Mouse (Mus musculus) forebrain, postnatal 0 days (tissue): Measurements from ENCODE around the gene Gnl3l. TPM values are rescaled to one million over a fixed set of nuclear protein-coding genes. Genes with fewer than 3 reads are reported as not detected.

ENCODE experiments used
- ATAC-seq: fragments of 200-750 bp; cut with Nextera tagmentation; 2 replicates; pipeline ENCODE4 v1.8.0; 2017; ENCODE audit warnings: mild to moderate bottlenecking, moderate library complexity
- DNase-seq: peaks from one replicate; pipeline ENCODE4 v3.0.0-alpha.2; 2015
- H3K27ac ChIP-seq: fragments of 300-500 bp; sonication (generic); 2 replicates; pipeline ENCODE4 v1.5.1; 2014; ENCODE audit warnings: low read depth, mild to moderate bottlenecking, antibody characterized with exemption, low read length, moderate library complexity, mixed read lengths
- H3K27me3 ChIP-seq: fragments of 300-500 bp; sonication (generic); 2 replicates; pipeline ENCODE4 v1.6.1; 2014; ENCODE audit warnings: mild to moderate bottlenecking, low read length, mixed read lengths; ENCODE audit not compliant: insufficient read depth
- H3K36me3 ChIP-seq: fragments of 300-500 bp; sonication (generic); 2 replicates; pipeline ENCODE4 v1.6.1; 2014; ENCODE audit warnings: mild to moderate bottlenecking, moderate library complexity; ENCODE audit not compliant: insufficient read depth
- H3K4me1 ChIP-seq: fragments of 300-500 bp; sonication (generic); 2 replicates; pipeline ENCODE4 v1.6.1; 2014; ENCODE audit warnings: antibody characterized with exemption; ENCODE audit not compliant: insufficient read depth
- H3K4me2 ChIP-seq: fragments of 300-500 bp; sonication (generic); 2 replicates; pipeline ENCODE4 v1.6.1; 2014; ENCODE audit warnings: low read depth, mild to moderate bottlenecking, moderate library complexity
- H3K4me3 ChIP-seq: fragments of 300-500 bp; sonication (generic); 2 replicates; pipeline ENCODE4 v1.5.1; 2014; ENCODE audit warnings: low read depth, low read length, mixed read lengths
- H3K9ac ChIP-seq: fragments of 300-500 bp; sonication (generic); 2 replicates; pipeline ENCODE4 v1.6.1; 2014; ENCODE audit warnings: mild to moderate bottlenecking
- H3K9me3 ChIP-seq: fragments of 300-500 bp; sonication (generic); 2 replicates; pipeline ENCODE4 v1.6.1; 2016; ENCODE audit warnings: low read length
- CTCF ChIP-seq: sonication (generic); IDR thresholded peaks from 2 replicates; pipeline ENCODE4 v1.5.1; 2016; ENCODE audit warnings: antibody characterized with exemption, control low read depth, low read depth
- WGBS: fragments of 180-500 bp; shearing (Covaris S2); extraction: QIAGEN DNeasy Blood & Tissue Kit; methylation state at CpG from one replicate; pipeline ENCODE4 v1.1.7; 2014; 5-methylcytosine and 5-hydroxymethylcytosine counted together
- polyA plus RNA-seq: library from polyadenylated mRNA; unstranded; fragments of >200 nt; fragmentation: Nextera tagmentation; extraction: Ambion mirVana; gene quantifications from 2 replicates; pipeline ENCODE4 v1.2.1, GENCODE M21; 2015
- total RNA-seq: library from RNA; depleted of rRNA; stranded (reverse); fragments of >200 nt; gene quantifications from 2 replicates; pipeline ENCODE4 v1.2.3, GENCODE M21; 2014; rRNA removed

The Gnl3l gene
- total and polyA plus RNA-seq, 2 experiments from 2014 or later = 98.6 to 179 TPM

DNA sequence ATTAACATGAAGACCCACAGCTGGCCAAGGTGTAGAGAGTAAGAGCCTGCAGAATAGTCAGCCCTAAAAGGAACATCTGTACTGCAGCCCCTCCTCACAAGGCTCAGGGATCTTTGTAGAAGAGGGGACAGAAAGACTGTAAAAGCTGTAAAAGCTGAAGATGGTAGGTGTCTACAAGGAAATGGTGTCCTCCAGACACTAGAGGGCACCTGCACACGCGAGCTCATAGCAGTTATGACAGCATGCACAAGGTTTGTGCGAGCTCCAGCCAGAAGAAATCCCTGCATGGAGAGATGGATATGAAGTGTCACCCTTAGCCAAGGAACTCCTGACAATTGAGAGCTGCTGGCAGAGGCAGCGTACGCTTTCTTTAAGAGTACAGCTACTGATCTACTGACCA lies 56.4 kb downstream of the Gnl3l start:
- H3K36me3 ChIP-seq = no peaks in the 10 kb centered on the region
- TF ChIP-seq CTCF = 0 out of 2 replicates have a peak, but pooled peaks have one; percentile 17
- H3K4me3 ChIP-seq = no peak overlapping the region
- no peak overlapping the region for H3K9ac ChIP-seq
- no peaks in the 10 kb centered on the region for H3K4me1 ChIP-seq
- DNase-seq (no peak), ATAC-seq (no peak)
- no peaks in the 10 kb centered on the region for H3K9me3 ChIP-seq
- WGBS = 58% methylated on average over 5 of the region's 5 CpGs
- no peaks in the 10 kb centered on the region for H3K27me3 ChIP-seq
- no peak overlapping the region for H3K27ac ChIP-seq
- H3K4me2 ChIP-seq = no peak overlapping the region

- 33% methylated on average over 25 of the region's 25 CpGs for WGBS
- Histone ChIP-seq H3K27me3 (no peaks in the 10 kb centered on the region), H3K36me3 (no peaks in the 10 kb centered on the region), H3K27ac (peak overlapping the region; percentile 67), H3K4me1 (no peaks in the 10 kb centered on the region), H3K4me2 (peak overlapping the region; percentile 44), H3K9me3 (no peaks in the 10 kb centered on the region), H3K9ac (peak overlapping the region; percentile 28), H3K4me3 (peak overlapping the region; percentile 32)
- TF ChIP-seq CTCF = peak; percentile 71
- DNase-seq (peak; percentile 81), ATAC-seq (peak; percentile 97)
Observed at GRCm38 (mm10) chrX:150956522-150957300, 60.4 kb downstream of the Gnl3l start.

GRCm38 (mm10) chrX:150956016-150956415 lies 61.1 kb downstream of the Gnl3l start:
- Histone ChIP-seq H3K36me3 (no peaks in the 10 kb centered on the region), H3K4me2 (peak overlapping the region; percentile 44; the same call in 1 of the 2 replicates), H3K4me1 (no peaks in the 10 kb centered on the region), H3K9ac (no peak overlapping the region), H3K9me3 (no peaks in the 10 kb centered on the region), H3K27ac (0 out of 2 replicates have a peak overlapping the region, but pooled peaks have one; percentile 67), H3K27me3 (no peaks in the 10 kb centered on the region), H3K4me3 (peak overlapping the region; percentile 32)
- DNase-seq (no peak), ATAC-seq (peak; percentile 61)
- no peak for TF ChIP-seq CTCF
- 53% methylated on average over 1 of the region's 1 CpGs for WGBS

DNA sequence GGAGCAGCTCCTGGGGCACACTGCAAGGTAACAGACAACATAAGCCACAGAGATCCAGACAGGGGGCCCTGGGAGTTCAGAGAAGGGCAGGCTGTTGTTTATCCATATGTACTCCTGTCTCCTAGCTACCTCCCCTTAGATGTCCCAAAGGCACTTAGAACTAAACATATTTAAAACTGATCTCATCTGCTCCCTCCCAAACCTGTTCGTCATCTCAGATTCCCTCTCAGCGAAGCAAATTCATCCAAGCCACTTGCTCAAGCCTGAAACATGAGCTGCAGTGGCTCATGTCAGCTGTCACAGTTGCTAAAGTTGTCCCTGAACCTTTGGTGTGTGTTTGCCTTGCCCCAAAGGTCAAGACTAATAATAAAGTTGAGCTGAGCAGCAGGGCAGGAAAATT lies 61.7 kb downstream of the Gnl3l start:
- TF ChIP-seq CTCF = no peak
- ATAC-seq = no peak
- no peak for DNase-seq
- no peak overlapping the region for H3K4me3 ChIP-seq
- H3K4me1 ChIP-seq = no peaks in the 10 kb centered on the region
- no peak overlapping the region for H3K9ac ChIP-seq
- no peaks in the 10 kb centered on the region for H3K27me3 ChIP-seq
- H3K36me3 ChIP-seq = no peaks in the 10 kb centered on the region
- H3K4me2 ChIP-seq = no peak overlapping the region
- 60% methylated on average over 2 of the region's 2 CpGs for WGBS
- H3K27ac ChIP-seq = no peak overlapping the region
- no peaks in the 10 kb centered on the region for H3K9me3 ChIP-seq

- Histone ChIP-seq H3K36me3 (no peaks in the 10 kb centered on the region), H3K9me3 (no peaks in the 10 kb centered on the region), H3K9ac (no peak overlapping the region), H3K27ac (no peak overlapping the region), H3K4me2 (no peak overlapping the region), H3K27me3 (no peaks in the 10 kb centered on the region), H3K4me3 (no peak overlapping the region), H3K4me1 (no peaks in the 10 kb centered on the region)
- DNase-seq (no peak), ATAC-seq (no peak)
- no peak for TF ChIP-seq CTCF
- 88% methylated on average over 1 of the region's 1 CpGs for WGBS
Observed at GRCm38 (mm10) chrX:150954721-150955120, 62.4 kb downstream of the Gnl3l start.

Other genes starting within 250 kb of the Gnl3l start
- gene Maged2, start 203.0 kb downstream of the Gnl3l start, total RNA-seq = 323 and 332 TPM in 2 replicates
- 345 and 386 TPM in 2 replicates for gene Maged2, start 203.0 kb downstream of the Gnl3l start, polyA plus RNA-seq
- 37.2 and 42.1 TPM in 2 replicates for gene Fgd1, start 28.8 kb upstream of the Gnl3l start, total RNA-seq
- gene Fgd1, start 28.8 kb upstream of the Gnl3l start, polyA plus RNA-seq = 10.2 and 14.6 TPM in 2 replicates
- 42.9 and 47.0 TPM in 2 replicates for gene Tsr2, start 79.2 kb upstream of the Gnl3l start, total RNA-seq
- gene Tsr2, start 79.2 kb upstream of the Gnl3l start, polyA plus RNA-seq = 45.5 and 46.1 TPM in 2 replicates
- 64.2 and 74.7 TPM in 2 replicates for gene Wnk3, start 180.8 kb upstream of the Gnl3l start, total RNA-seq
- 7.8 and 10.0 TPM in 2 replicates for gene Wnk3, start 180.8 kb upstream of the Gnl3l start, polyA plus RNA-seq